26 mouse cellular contexts compared by ENCODE assay signal in the genomic region with DNA sequence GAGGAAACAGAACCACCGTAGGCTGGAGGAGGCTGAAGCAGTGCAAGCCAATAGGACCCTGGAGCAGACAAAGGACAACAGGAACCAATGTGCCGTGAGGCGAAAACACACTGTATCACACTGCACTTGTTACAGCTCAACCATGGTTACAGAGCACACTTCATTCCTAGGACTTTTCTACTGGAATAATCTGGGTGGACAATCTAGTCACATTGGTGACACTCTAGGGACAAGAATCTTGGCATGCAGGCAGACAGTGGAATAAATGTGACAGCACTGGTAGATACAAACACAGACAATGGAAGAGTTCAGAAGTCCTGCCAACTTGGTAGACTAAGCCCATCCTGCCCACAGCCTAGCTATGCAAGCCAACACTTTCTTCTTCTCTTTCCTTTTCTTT.
"Had no signal": no experiment of that assay in that cellular context is flagged by ENCODE, and none has a peak within 500 bp of the region (broad histone marks: within the 10 kb centered on the region; RNA-seq: fewer than 3 reads in every experiment).

No protein-coding gene starts in this region.

- H3K4me1 ChIP-seq: heart, embryonic 13.5 days; kidney, embryonic 15.5 days; limb, embryonic 10.5 days; limb, embryonic 12.5 days; liver, embryonic 13.5 days; liver, embryonic 15.5 days had no signal

- H3K9ac ChIP-seq: heart, embryonic 13.5 days; heart, embryonic 15.5 days; hindbrain, embryonic 14.5 days; kidney, embryonic 15.5 days; limb, embryonic 12.5 days; liver, embryonic 13.5 days; liver, embryonic 15.5 days had no signal

- H3K27ac ChIP-seq: heart, embryonic 13.5 days; heart, embryonic 15.5 days; hindbrain, embryonic 14.5 days; kidney, embryonic 15.5 days; layer of hippocampus, adult 2 months; left cerebral cortex, adult 2 months; limb, embryonic 10.5 days; limb, embryonic 12.5 days; liver, embryonic 13.5 days; liver, embryonic 15.5 days had no signal

- H3K27me3 ChIP-seq: heart, embryonic 13.5 days; heart, embryonic 15.5 days; kidney, embryonic 15.5 days; limb, embryonic 12.5 days; liver, embryonic 13.5 days; liver, embryonic 15.5 days had no signal

- H3K4me2 ChIP-seq: heart, embryonic 11.5 days; heart, embryonic 13.5 days; heart, embryonic 15.5 days; hindbrain, embryonic 14.5 days; kidney, embryonic 15.5 days; limb, embryonic 12.5 days; liver, embryonic 11.5 days; liver, embryonic 13.5 days; liver, embryonic 15.5 days had no signal

- DNase-seq: gastrocnemius, postnatal 14 days; gastrocnemius, postnatal 36 days; heart, adult 18-20 months; heart, postnatal 14 days; heart, postnatal 36 days; kidney, adult 11 months; kidney, adult 2 months; kidney, adult 9 months; kidney, postnatal 10 days; kidney, postnatal 25 days; kidney, postnatal 4 days; liver; liver, embryonic 13.5 days had no signal

- H3K9me3 ChIP-seq: heart, embryonic 13.5 days; heart, embryonic 15.5 days; kidney, embryonic 15.5 days; limb, embryonic 10.5 days; limb, embryonic 12.5 days; liver, embryonic 13.5 days; liver, embryonic 15.5 days had no signal

- H3K4me3 ChIP-seq: heart, embryonic 13.5 days; heart, embryonic 15.5 days; kidney, embryonic 15.5 days; layer of hippocampus, adult 2 months; left cerebral cortex, adult 2 months; limb, embryonic 10.5 days; limb, embryonic 12.5 days; liver, embryonic 13.5 days; liver, embryonic 15.5 days had no signal

- ATAC-seq: hindbrain, embryonic 16.5 days; intestine, embryonic 16.5 days had no signal
